Mouse (Mus musculus) forebrain, embryonic 13.5 days (tissue): ENCODE measurements at regions not wholly inside any gene's neighbourhood (a gene's known extent, or its start where the extent isn't known, plus 50 kb on each side); places are given as distances from the start of the nearest gene placed in this dataset.

ENCODE experiments used
- ATAC-seq: fragments of 200-750 bp; cut with Nextera tagmentation; 2 replicates; pipeline ENCODE4 v1.8.0; 2017
- H3K27ac ChIP-seq: fragments of 300-500 bp; sonication (generic); 2 replicates; pipeline ENCODE4 v1.5.1; 2015; ENCODE audit warnings: inconsistent platforms, mild to moderate bottlenecking, moderate library complexity
- H3K27me3 ChIP-seq: fragments of 300-500 bp; sonication (generic); 2 replicates; pipeline ENCODE4 v1.6.1; 2015; ENCODE audit warnings: mild to moderate bottlenecking, inconsistent platforms
- H3K36me3 ChIP-seq: fragments of 300-500 bp; sonication (generic); 2 replicates; pipeline ENCODE4 v1.6.1; 2015; ENCODE audit warnings: mild to moderate bottlenecking, inconsistent platforms; ENCODE audit not compliant: poor library complexity, severe bottlenecking
- H3K4me1 ChIP-seq: fragments of 300-500 bp; sonication (generic); 2 replicates; pipeline ENCODE4 v1.6.1; 2015; ENCODE audit warnings: inconsistent platforms
- H3K4me2 ChIP-seq: fragments of 300-500 bp; sonication (generic); 2 replicates; pipeline ENCODE4 v1.6.1; 2015; ENCODE audit warnings: inconsistent platforms, mild to moderate bottlenecking, moderate library complexity
- H3K4me3 ChIP-seq: fragments of 300-500 bp; sonication (generic); 2 replicates; pipeline ENCODE4 v1.5.1; 2015; ENCODE audit warnings: mild to moderate bottlenecking, inconsistent platforms
- H3K9ac ChIP-seq: fragments of 300-500 bp; sonication (generic); 2 replicates; pipeline ENCODE4 v1.6.1; 2015; ENCODE audit warnings: mild to moderate bottlenecking, inconsistent platforms
- H3K9me3 ChIP-seq: fragments of 300-500 bp; sonication (generic); replicated peaks from 2 replicates; pipeline ENCODE4 v1.6.1; 2016; ENCODE audit warnings: inconsistent platforms
- WGBS: fragments of 180-500 bp; shearing (Covaris S2); methylation state at CpG from one replicate; pipeline ENCODE4 v1.1.7; 2015; 5-methylcytosine and 5-hydroxymethylcytosine counted together

DNA sequence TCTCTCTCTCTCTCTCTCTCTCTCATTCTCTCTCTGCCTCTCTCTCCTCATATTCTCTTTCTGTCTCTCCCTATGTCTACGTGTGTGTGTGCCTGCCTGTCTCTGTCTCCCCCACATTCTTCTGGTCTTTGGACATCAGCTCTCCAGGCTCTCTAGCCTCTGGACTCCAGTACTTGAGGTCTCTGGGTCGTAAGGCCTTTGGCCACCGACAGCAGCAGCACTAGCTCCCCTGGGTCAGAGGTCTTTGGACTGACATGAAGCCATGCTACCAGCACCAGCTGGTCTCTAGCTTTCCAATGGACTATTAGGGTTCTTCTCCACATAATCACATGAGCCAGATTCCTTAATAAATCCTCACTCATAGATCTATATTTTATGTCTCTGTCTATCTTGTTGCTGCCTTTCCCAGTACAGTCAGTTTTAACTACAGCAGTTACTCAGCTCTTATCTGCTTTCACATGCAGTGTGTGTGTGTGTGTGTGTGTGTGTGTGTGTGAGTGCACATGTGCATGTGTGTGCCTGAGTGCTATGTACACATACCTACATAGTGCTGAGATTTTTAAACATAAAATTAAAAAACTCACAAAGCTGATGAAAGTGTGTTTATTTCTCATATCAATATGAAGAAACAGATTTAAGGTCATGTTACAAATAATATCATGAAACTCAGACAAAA lies 81.7 kb upstream of the Cpeb2 start:
- ATAC-seq = no peak

DNA sequence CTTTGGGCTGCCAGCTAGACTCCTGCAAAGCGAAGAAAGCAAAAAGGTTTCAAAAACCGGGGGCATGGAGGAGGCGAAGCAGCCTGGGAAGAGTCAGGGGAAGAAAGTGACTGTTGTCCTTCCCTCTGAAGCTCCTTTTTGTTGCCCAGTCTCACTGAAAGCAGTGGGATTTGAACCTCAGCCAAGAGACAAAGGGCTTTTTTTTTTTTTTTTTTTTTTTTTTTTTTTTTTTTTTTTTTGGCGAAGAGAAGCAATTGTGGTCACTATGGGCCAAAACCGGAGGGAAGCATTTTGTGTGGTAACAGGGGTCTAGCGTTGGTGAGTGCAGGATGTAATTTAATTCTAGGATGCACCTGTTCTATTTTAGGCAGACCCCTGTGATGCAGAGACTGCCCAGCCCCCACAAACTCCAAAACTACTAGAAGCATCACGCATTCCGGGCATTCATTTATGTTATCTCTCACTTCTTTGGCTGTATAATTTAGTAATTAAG lies 80.8 kb upstream of the Cpeb2 start:
- H3K9me3 ChIP-seq = no peaks in the 10 kb centered on the region
- 21% methylated on average over 8 of the region's 8 CpGs for WGBS
- no peak overlapping the region for H3K27ac ChIP-seq
- peak; percentile 11; the same call in 1 of the 2 replicates for ATAC-seq
- H3K36me3 ChIP-seq = no peaks in the 10 kb centered on the region
- H3K4me1 ChIP-seq = peaks cover 3% of the 10 kb centered on the region; the same call in 1 of the 2 replicates
- H3K4me2 ChIP-seq = no peak overlapping the region
- no peaks in the 10 kb centered on the region for H3K27me3 ChIP-seq
- no peak overlapping the region for H3K4me3 ChIP-seq
- H3K9ac ChIP-seq = no peak overlapping the region

More for the DNA sequence above, 81.7 kb upstream of the Cpeb2 start:
- Histone ChIP-seq H3K27me3 (no peaks in the 10 kb centered on the region), H3K4me2 (no peak overlapping the region), H3K27ac (no peak overlapping the region), H3K36me3 (no peaks in the 10 kb centered on the region), H3K9me3 (no peaks in the 10 kb centered on the region), H3K9ac (no peak overlapping the region), H3K4me3 (no peak overlapping the region), H3K4me1 (peaks cover 3% of the 10 kb centered on the region; the same call in 1 of the 2 replicates)
- WGBS = 82% methylated on average over 3 of the region's 3 CpGs

DNA sequence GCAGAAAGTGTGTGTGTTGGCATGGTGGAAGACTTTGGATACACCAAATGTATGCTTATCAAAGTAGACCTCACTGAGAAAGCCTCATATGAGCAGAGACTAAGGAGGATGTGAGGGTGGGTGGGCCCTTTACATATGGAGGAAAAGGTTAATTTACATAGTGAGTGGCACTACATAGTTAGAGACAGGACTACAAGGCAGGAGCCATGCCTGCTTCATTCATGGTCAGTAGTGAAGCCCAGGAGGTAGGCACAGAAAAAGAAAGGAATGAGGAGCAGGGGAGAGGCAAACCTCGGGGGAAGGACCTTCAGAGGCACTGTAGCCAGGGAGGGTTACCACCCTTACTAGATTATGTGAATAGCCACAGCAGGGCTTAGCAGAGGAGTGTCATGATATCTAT lies 80.1 kb upstream of the Cpeb2 start:
- ATAC-seq = peak; percentile 10; the same call in 1 of the 2 replicates
- Histone ChIP-seq H3K27me3 (no peaks in the 10 kb centered on the region), H3K27ac (no peak overlapping the region), H3K4me1 (peaks cover 3% of the 10 kb centered on the region; the same call in 1 of the 2 replicates), H3K4me2 (no peak overlapping the region), H3K9me3 (no peaks in the 10 kb centered on the region), H3K4me3 (no peak overlapping the region), H3K9ac (no peak overlapping the region), H3K36me3 (no peaks in the 10 kb centered on the region)
- 62% methylated on average over 1 of the region's 1 CpGs for WGBS

DNA sequence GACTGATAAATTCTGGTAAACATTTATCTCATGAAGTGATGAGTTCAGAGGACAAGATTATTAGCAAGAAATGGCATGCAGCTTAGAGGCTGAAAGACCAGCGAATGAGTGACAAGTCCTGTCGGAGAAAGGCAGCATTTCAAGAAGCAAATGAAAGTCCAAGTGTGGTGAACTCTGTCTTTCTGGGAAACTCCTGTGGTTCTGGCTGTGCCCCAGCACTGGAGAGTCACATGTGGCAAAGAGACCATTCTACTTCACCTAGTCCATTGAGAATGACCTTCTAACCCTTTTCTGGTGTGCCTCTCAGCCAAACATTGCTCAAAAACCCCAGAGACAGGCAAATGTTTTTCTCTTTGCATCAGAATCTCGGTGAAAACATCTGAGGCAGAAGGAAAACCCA lies 76.2 kb upstream of the Cpeb2 start:
- Histone ChIP-seq H3K9ac (no peak overlapping the region), H3K4me2 (no peak overlapping the region), H3K9me3 (no peaks in the 10 kb centered on the region), H3K4me1 (0 out of 2 replicates have a peak, but pooled peaks cover 3% of the 10 kb centered on the region), H3K4me3 (no peak overlapping the region), H3K27ac (no peak overlapping the region), H3K27me3 (no peaks in the 10 kb centered on the region), H3K36me3 (no peaks in the 10 kb centered on the region)
- 85% methylated on average over 3 of the region's 3 CpGs for WGBS
- no peak for ATAC-seq

DNA sequence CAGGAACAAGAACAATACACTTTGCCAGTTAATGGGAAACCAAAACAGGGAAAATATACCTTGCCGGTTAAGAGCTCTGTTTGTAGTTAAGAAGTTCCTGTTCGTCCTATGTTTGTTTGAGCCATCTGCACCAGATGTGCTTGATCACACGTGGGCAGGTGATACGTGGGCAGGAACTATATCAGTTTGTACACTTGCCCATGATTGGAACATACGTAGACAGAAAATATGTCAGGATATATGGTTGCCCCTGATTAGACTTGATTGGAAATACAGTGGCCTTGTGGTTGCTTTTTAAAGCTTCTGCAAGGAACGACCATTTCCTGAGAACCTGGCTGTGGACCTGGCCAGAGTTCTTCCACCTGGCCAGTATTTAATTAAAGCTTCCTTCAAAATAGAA lies 72.8 kb upstream of the Cpeb2 start:
- Histone ChIP-seq H3K36me3 (no peaks in the 10 kb centered on the region), H3K4me3 (no peak overlapping the region), H3K4me1 (no peaks in the 10 kb centered on the region), H3K9me3 (no peaks in the 10 kb centered on the region), H3K9ac (no peak overlapping the region), H3K4me2 (no peak overlapping the region), H3K27ac (no peak overlapping the region), H3K27me3 (no peaks in the 10 kb centered on the region)
- no peak for ATAC-seq
- WGBS = 91% methylated on average over 6 of the region's 6 CpGs

DNA sequence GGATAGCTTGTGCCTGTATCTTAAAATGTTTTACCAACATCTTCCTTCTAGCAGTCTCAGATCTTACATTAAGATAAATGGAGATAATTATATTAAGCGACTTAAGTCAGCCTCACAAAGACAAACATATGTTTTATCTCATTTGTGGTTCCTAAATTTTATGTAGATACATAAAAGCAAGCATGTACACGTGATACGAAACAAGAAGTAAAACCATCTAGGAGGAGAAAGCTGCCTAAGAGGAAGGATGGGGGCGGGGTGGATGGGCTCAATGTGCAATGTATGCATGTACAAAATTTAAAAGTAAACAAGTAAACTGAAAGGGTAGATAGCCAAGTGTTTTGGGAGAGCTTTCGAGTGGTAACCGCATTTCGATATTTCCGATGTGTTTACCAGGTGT lies 51.5 kb upstream of the Cpeb2 start:
- ATAC-seq = no peak
- 92% methylated on average over 8 of the region's 8 CpGs for WGBS
- Histone ChIP-seq H3K4me3 (no peak overlapping the region), H3K4me2 (no peak overlapping the region), H3K36me3 (no peaks in the 10 kb centered on the region), H3K9ac (no peak overlapping the region), H3K4me1 (no peaks in the 10 kb centered on the region), H3K27me3 (no peaks in the 10 kb centered on the region), H3K9me3 (no peaks in the 10 kb centered on the region), H3K27ac (no peak overlapping the region)
